Mouse (Mus musculus) common myeloid progenitor, adult 5-6 weeks (primary cell): ENCODE results near the gene Fbxo6. TPM values are rescaled to one million over a fixed set of nuclear protein-coding genes. Genes with fewer than 3 reads are reported as not detected.

ENCODE experiments used
- ATAC-seq: replicated peaks from 2 replicates; pipeline ENCODE4 v1.8.0; 2016; ENCODE audit warnings: low read depth, mild to moderate bottlenecking, moderate TSS enrichment, inconsistent platforms; ENCODE audit not compliant: poor library complexity, severe bottlenecking
- total RNA-seq: library from RNA; stranded (forward); fragments of 200-1000, 187-1606 nt; gene quantifications from 2 replicates; pipeline ENCODE4 v1.2.3, GENCODE M21; 2017

Gene Fbxo6
- total RNA-seq, 1 experiment from 2014 or later = 2.9 TPM

DNA sequence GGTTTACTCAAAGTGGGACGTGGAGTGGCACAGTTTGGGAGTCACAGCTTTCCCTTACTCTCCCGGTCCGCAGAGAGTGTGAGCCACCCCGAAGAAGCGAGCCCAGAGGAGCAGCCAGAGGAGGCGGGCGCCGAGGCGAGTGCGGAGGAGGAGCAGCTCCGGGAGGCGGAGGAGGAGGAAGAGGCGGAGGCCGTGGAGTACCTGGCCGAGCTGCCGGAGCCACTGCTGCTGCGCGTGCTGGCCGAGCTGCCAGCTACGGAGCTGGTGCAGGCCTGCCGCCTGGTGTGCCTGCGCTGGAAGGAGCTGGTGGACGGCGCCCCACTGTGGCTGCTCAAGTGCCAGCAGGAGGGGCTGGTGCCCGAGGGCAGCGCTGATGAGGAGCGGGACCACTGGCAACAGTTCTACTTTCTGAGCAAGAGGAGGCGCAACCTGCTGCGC is 12.1 kb upstream of the Fbxo6 start:
- ATAC-seq = peak; percentile 61

DNA sequence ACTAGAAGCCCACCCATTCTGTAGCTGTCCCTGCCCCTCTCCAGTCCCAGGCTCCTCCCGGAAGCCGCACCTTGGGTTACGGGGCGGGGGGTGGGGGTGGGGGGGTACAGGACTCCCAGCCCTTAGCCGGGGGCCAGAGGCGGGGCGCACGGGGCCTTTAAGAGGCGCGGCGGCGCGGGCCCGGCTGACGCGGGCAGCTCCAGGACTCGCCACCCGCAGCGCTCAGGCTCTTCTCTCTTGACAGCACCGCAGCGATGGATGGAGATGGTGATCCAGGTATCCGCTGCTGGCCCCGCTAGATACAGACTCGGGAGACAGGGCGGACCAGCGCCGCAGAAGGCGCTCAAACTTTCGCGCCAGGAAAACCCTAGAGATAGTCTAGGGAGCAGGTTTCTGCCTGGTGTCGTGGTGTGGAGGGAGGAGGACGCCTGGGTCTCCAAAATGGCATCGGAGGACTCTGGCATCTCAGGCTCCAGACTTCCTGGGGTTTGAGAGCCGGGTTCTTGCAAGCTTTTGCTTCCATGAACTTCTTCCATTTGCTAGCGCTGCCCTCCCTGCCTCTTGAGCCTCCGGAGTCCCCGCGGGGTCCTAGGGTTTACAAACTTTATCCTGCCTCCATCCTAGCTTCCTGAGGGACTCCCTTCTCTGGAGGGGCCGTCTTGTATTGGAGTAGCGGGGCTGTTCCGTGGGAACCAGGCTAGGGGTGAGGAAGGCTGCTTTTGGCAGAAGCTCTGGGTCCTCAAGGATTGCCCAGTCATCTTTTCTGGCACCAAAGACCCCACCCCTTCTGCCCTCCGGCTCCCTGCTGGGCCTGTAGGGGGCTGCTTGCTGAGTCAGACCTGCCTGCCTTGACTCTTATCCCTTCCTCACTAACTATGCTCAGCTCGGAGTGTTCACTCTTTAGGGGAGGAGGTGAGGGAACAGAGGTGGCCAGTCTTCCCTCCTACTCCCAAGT is 8.8 kb upstream of the Fbxo6 start, which contains the start of the genes Fbxo44 and Fbxo2:
Gene Fbxo44 (minus strand): TSS at position 47 of the 955 bp plus-strand sequence.
Gene Fbxo2 (plus strand): TSS at position 186 of the 955 bp plus-strand sequence.
- ATAC-seq = no peak

DNA sequence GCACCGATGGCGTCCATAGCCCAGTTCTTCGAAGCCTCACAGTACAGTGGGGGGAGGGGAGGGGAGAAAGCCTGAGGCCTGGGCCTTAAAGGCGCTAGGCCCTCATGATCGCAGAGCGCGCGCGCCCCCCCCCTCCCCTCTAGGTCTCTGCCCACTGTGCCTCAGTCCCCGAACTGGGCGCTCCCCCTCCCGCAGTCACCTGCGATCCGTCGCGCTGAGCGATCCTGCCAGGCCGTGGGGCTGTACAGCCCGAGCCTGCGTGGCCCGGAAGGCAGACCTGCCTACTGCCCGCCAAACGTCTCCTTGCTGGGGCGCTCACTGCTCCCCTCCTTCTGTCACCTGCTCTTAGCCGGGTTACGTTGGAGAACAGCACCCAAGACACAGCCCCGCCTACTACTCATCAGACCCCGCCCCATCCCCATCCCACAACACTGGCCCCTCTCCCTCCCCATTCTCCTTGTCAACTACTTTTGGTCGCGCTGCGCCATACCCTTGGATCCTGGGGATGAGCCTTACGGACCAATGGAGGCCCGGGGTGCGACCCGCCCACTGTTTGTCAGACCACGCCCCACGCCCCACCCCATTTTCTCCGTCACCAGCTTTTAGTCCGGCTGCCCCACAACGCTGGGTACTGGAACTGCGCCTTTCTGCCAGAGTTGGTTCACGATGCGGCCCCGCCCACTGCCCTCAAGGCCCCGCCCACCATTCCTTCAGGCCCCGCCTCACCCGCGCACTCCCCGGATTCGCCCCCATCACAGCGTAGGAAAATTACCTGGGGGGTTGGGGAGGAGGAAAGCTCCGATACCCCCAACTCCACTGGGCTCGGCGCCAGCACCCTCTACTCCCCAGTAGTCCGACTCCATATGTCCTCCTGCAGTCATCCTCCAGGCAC is 7.8 kb upstream of the Fbxo6 start:
- ATAC-seq = peak; percentile 76

DNA sequence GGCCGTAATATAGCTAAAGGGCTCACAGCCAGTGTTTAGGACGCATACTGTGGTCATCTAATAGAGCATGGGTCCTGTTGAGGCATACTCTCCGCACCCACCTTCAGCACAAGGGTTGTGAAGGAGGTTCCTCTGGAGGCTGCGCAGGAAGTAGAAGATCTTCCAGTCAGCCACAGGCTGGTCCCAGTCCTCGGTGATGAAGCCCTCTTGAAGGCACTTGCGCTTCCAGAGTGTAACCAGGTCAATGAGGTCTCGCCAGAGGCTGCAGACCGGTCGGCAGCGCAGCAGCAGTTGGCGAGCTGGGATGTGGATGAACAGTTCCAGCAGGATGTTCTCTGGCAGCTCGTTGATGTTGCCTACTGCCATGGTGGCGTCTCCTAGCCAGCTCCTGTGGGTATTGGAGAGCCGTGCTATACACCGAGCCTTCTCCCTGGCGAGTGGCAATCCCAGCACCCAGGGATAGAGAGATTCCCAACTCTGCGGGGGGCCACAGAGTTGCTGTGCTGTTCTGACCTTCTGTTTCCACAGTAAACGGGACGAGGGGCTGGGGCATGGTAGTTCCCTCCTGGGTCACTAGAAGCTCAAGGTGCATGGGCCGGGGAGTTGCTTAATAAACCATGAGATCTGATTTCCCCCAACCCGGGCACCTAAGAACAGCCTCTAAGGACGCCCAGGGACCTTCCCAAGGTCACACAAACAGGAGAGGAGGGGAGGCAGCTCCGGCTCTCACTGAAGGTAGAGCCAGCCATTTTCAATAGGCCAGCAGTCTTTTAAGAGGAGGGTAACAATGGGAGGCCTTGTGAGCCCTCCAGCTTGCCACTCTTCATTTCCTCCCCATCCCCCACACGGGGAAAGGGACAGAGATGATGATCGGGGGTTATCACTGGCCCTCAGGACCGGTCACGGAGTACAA is 6.8 kb upstream of the Fbxo6 start:
- no peak for ATAC-seq

DNA sequence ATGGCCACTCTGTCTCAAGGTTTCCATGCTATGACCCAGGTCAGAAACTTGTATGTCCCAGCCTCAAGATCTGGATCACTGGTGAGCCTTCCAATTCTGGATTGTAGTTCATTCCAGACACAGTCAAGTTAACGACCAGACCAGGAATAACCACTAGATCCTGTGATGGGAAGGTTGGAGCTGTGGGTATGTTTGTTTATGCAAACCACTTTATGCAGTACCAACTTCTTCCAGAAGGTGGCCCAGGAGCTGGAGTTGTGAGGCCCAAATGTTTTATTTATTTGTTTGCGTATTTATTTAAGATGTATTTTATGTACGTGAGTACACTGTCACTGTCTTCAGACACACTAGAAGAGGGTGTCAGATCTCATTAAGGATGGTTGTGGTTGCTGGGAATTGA is 3.0 kb upstream of the Fbxo6 start:
- ATAC-seq = no peak

DNA sequence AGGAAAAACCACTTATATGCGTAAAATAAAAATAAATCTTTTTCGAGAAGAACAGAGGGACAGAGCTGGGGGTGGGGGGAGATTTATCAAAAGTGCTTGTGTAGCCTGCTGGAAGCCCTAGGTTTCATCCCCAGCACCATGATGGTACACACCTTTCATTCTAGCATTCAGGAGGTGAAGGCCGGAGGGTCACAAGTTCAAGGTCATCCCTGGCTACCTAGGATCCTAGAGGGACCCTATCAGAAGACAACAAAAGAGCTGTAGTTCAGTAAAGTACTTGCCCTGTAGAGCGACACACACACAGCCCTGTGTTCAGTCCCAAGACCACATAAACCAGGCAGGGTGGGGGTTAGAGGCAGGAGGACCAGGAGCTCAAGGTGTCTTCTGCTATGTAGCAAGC is 2.1 kb upstream of the Fbxo6 start:
- no peak for ATAC-seq

DNA sequence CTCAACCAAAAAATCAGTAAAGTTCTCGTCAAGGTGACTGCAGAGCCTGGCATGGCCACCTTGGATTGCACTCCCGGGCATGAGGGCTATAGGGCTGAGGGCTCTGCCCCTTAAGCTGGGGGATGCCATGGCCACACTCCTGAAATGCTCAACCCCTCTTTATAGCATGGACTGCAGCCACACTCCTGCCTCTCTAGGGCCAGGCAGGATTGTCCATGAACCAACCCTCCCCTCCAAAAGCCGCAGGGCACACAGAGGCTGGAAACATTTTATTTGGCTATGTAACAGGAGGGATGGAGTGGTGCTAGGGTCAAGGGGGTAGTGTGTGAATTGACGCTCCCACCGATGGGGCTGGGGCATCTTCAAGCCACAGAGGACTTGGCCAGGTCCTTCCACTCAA is 607 bp upstream of the Fbxo6 start:
- no peak for ATAC-seq

DNA sequence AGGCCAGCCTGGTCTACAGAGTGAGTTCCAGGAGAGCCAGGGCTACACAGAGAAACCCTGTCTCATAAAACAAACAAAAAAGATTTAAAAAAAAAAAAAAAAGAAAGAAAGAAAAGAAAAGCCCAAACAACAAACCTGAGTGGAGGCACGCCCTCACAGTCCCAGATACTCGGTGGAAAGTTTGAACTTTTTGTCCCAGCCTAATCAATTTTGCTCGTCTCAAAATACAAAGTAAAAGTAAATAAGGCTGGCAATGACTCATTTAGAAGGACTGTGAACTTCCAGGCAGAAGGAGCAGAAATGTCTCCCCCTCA is 1.0 kb downstream of the Fbxo6 start:
- ATAC-seq = no peak

DNA sequence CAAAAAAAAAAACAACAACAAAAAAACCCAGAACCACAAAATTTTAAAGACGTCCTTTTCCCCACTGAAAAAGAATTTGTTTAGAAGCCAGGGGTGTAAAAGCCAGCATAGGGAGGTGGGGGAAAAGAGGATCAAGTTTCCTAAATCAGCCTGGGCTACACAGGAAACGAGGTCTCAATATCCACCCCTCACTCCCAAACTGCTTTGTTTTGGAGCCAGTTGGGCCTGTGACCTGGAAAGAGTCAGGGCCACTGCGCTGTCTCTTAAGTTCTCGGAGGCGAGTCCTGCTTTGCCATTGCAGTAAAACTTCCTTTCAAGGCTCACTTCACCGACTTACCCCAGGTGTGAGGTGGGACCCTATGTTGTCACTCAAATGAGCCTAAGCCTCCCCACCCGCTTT is 1.7 kb downstream of the Fbxo6 start:
- no peak for ATAC-seq

DNA sequence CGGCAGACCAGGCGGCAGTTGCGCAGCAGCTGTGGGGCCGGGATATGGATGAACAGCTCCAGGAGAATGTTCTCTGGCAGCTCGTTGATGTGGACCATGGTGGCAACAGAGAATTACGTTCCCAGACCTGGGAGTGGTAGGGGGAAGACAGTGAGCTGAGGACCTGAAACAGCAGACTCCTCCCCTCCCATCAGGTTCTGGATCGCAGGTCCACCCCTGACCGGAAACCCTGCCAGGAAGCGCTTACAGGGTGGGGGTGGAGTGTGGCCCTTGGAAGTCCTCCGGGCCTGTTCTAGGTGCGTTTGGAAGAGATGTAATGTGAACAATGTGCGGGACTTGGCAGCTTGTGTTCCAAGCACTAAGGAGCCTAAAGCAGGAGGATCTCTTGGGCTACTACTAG is 2.4 kb downstream of the Fbxo6 start:
- no peak for ATAC-seq

DNA sequence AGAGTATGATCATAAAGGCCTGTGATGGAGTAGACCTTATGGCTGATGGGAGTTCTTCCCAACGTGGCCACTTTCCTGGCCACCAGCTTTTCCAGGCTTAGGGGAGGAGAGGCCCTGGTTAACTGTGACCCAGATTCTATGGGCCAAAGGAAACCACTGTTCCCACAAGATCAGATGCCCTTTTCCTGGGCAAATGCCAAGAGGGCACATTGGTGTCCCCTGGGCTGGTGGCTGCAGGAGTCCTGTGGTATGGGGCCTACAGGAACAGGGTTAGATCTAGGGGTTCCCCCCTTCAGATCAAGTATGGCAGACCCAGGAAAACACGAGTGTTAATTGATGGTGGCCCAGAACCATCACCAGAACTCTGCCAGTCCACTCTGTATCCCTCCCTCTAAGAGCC is 4.2 kb downstream of the Fbxo6 start:
- ATAC-seq = no peak

DNA sequence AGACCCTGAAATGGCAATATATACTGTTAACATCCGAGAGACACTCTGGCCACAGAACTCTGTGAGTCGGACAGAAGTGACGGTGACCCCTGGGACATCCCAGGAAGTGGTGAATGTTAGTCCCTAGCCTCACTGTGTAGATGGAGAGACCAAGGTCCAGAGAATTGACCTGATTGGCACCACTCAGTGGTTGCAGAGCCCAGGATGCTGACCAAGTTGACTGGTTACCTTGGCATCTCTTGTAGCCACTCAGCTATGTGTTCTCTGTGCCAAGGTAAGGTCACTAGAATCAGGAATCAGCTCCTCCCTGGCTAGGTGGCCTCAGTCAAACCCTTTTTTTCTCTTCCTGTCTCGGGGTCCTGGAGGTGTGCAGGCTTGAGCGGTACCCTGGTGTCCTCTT is 8.2 kb downstream of the Fbxo6 start:
- ATAC-seq = no peak

DNA sequence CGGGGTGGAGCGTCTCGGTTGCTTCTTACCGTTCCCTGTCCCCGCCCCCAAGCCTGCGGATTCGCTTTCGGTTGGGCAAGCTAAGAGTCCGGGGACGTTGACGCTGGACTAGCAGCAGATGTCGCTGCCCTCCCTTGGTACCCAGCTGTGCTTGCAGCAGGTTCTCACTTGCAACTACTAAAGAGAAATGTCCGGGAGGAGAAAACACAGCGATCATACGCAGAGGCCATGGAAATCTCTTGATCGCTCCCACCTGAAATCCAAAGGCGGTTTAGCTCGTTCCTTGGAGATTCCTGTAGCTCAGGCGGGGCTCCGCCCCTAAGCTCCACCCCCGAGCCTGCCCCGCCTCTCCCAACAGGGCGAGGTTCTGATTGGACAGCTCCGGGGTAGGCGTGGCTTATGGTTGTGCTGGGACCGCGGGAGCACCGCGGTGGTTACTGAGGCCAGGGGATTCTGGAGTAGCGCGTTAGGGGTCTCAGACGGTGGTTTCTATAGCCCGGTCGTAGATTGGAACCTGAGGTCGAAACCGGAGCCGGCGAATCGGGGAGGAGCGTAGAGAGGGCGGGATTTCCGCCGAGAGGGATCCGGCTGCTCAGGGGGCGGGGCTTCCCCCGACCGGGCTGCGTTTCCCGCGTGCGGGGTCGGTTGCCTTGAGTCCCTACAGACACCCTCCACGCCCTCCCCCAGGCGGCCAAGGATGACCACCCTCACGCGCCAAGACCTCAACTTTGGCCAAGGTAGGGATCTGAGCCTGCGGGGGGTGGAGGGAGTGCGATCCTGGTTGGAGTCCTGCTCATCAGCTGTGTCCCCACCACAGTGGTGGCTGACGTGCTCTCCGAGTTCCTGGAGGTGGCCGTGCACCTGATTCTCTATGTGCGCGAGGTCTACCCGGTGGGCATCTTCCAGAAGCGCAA is 11.6 kb downstream of the Fbxo6 start:
- peak; percentile 92 for ATAC-seq

DNA sequence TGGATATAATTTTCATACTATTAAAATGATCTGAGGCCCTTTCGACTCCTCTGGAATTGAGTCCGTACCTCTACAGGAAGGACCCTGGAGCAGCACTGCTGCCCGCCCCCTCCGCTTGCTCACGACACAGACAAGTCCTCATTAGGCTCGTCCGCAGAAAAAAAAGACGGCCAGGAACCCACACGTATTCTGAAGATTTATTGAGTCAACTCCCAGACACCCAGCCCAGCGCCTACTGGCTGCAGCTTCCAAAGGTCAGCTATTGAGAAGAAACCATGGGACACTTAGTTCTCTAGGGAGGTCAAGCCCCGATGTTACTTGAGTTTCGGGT is 12.2 kb downstream of the Fbxo6 start:
- peak; percentile 44 for ATAC-seq

DNA sequence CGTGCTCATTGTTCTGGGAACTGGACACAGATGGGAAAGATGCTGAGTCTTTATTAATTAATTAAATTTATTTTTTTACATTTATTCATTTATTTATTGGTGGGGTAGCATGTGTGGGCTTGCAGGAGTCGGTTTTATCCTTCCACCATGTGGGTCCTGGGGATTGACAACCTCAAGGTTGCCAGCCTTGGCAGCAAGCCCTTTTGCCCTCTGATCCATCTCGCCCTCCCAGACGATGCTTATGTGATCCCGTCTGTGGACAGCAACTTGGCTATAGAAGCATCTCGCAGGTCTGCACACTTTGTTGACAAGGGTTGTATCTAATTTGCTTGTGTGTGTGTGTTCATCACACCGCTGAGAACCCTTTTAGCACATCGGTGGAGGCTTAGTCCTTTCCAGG is 14.4 kb downstream of the Fbxo6 start:
- no peak for ATAC-seq

DNA sequence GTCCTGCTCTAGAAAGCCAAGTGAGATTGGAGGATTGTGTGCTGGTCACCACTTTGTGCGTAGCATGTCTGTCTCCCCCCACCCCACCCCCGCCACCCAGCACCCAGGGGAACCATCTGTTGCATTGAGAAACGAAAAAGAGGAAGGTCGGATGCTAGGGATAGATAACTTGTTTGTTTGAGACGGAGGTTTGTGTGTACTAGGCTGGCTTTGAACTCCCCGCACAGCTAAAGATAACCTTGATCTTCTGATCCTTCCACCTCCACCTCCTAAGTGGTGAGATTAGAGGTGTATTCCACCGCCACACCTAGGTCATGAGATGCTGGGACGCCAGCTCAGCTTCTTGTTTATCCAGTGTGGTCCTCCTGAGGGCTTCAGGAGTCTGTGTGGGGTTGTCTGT is 17.0 kb downstream of the Fbxo6 start:
- ATAC-seq = no peak

DNA sequence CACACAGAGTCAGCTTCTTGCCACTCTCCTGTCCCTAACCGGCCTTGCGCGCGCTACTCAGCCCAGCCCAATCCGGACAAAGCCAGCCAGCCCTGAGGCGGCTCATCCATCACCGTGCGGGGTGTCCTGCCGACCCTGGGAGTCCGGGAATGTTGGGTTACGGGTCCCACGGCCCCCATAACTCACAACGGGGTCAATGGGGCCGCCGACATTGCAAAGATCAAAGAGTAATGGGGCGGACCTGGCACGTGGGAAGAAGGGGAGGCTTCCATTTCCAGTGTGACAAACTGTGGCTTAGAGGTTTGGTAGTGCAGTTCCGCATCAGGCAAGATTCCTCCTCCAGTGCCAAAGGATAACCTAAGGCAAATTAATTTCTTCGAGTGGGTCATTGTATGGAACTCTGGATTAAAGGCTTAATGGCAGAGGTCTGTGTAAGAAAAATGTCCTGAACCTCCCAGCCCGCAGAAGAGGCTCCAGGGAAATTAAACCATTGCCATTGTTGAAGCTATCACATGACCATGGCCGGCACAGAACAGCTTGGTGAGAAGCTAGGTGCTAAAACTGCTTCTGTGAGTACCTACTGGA is 20.4 kb downstream of the Fbxo6 start:
- ATAC-seq = peak; percentile 55

DNA sequence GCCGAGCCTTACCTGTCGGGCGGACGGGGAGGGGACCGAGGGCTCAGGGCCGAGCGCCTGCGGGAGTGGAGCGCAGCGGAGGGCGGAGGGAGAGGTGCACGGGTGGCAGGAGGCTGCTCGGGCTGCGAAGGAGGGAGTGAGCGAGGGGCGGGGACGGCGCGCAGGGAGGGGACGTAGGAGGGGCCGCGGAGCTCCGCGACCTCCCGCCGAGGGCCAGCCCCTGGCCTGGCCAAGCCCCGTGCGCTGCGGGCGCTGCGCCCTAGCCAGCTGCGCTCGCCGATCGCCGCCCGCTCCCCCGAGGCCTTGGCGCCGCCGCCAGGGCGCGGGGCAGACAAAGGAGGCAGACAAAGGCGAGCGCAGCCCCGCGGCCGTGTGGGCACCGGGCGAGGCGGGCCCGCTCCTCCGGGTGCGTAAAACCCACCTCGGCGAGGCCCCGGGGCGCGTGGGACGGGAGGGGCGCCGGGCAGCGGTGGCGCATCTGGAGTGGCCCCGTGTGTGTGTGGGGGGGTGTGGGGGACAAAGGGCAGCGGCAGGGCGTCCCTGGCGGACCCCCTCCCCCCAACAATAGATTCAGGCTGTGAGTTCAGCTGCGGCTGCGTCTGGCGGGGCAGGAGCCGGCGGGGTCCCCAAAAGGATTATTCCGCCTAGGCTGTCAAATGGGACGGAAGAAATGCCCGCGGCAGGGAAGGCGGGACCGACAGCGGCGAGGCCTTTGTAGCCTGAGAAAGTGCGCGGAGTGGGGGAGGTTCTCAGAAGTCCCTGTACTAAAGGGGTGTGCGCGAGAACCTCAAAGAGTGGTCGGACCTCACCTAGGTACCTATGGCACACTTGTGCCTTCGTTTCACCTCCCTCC is 21.2 kb downstream of the Fbxo6 start, which contains the start of gene Draxin:
Gene Draxin (minus strand): TSS at position 138 of the 853 bp plus-strand sequence.
- ATAC-seq = peak; percentile 69
